Mouse (Mus musculus): ENCODE measurements around the gene Dennd5b. TPM values are rescaled to one million over a fixed set of nuclear protein-coding genes. Genes with fewer than 3 reads are reported as not detected.

Gene Dennd5b
- polyA plus RNA-seq, 1 experiment from 2014 or later: 11.3 TPM

Other genes with a start within 250 kb of the Dennd5b start
- 10.1 and 10.5 TPM in 2 replicates for gene Caprin2, start 205.4 kb downstream of the Dennd5b start, polyA plus RNA-seq (2014; fragmentation: Nextera tagmentation; extraction: Ambion mirVana)
- 60.9 and 62.0 TPM in 2 replicates for gene Sinhcaf, start 155.2 kb downstream of the Dennd5b start, polyA plus RNA-seq (2014; fragmentation: Nextera tagmentation; extraction: Ambion mirVana)
- not detected in 2 replicates for gene Gm10203, start 28.5 kb upstream of the Dennd5b start, polyA plus RNA-seq (2014; fragmentation: Nextera tagmentation; extraction: Ambion mirVana)
- gene Etfbkmt, start 38.2 kb upstream of the Dennd5b start, polyA plus RNA-seq (2014; fragmentation: Nextera tagmentation; extraction: Ambion mirVana): 12.8 and 15.5 TPM in 2 replicates
- gene Amn1, start 87.0 kb upstream of the Dennd5b start, polyA plus RNA-seq (2014; fragmentation: Nextera tagmentation; extraction: Ambion mirVana): 25.9 and 27.2 TPM in 2 replicates
- gene Resf1, start 207.7 kb upstream of the Dennd5b start, polyA plus RNA-seq (2014; fragmentation: Nextera tagmentation; extraction: Ambion mirVana): 23.5 and 24.4 TPM in 2 replicates